Comparison of ENCODE assay signal across 9 mouse cellular contexts in genomic region chr4:95105424-95105823, GRCm38 (mm10). TPM values are rescaled to one million over a fixed set of nuclear protein-coding genes. Genes with fewer than 3 reads are reported as not detected.
DNase-seq lines count a peak whose midpoint lies in the region; ATAC-seq lines count a peak whose summit lies in the region.
"Had no signal": no experiment of that assay in that cellular context is flagged by ENCODE, and none has a peak within 500 bp of the region (broad histone marks: within the 10 kb centered on the region; RNA-seq: fewer than 3 reads in every experiment).

No protein-coding gene starts in this region.

- H3K4me3 ChIP-seq in embryonic facial prominence, embryonic 14.5 days (ENCODE audit: low read depth, low read length), result no peak overlapping the region
- no peak overlapping the region for H3K4me3 ChIP-seq in stomach, embryonic 15.5 days (replicated peaks)
- H3K4me3 ChIP-seq: erythroblast, embryonic 14.5 days had no signal

- H3K27me3 ChIP-seq in embryonic facial prominence, embryonic 14.5 days (replicated peaks; ENCODE audit: control insufficient read depth, insufficient read depth, low read length), result no peaks in the 10 kb centered on the region
- H3K27me3 ChIP-seq in stomach, embryonic 15.5 days (replicated peaks), result no peaks in the 10 kb centered on the region

- peak; percentile 54 to 58 for DNase-seq in left cerebral cortex, adult 18-20 months (ENCODE audit: low spot score in 2 of 2)
- DNase-seq in left cerebral cortex, postnatal 4 days, result no peak
- peak; percentile 94 for DNase-seq in Muller cell, postnatal 12 days (ENCODE audit: inconsistent ontology term)
- DNase-seq in embryonic facial prominence, embryonic 14.5 days (ENCODE audit: low spot score), result no peak
- DNase-seq in layer of hippocampus, adult 8-10 months (ENCODE audit: low spot score in 2 of 2), result peak; percentile 57 to 60
- no peak for DNase-seq in spleen, postnatal 36 days (ENCODE audit: low spot score in 2 of 2)
- no peak for DNase-seq in thymus, adult 18-20 months

- no peak overlapping the region for H3K9ac ChIP-seq in embryonic facial prominence, embryonic 14.5 days (ENCODE audit: low read depth, low read length)
- H3K9ac ChIP-seq in stomach, embryonic 15.5 days, result no peak overlapping the region

- no peak overlapping the region; the same call in 1 of the 2 replicates for H3K27ac ChIP-seq in embryonic facial prominence, embryonic 14.5 days (replicated peaks; ENCODE audit: low read depth, low read length)
- H3K27ac ChIP-seq in stomach, embryonic 15.5 days, result no peak overlapping the region

- WGBS in embryonic facial prominence, embryonic 14.5 days, result 21% methylated on average over 3 of the region's 3 CpGs
- 29% methylated on average over 3 of the region's 3 CpGs for WGBS in stomach, embryonic 15.5 days

- peaks cover 8% of the 10 kb centered on the region; the same call in 1 of the 2 replicates for H3K9me3 ChIP-seq in embryonic facial prominence, embryonic 14.5 days (ENCODE audit: control insufficient read depth, low read length)
- no peaks in the 10 kb centered on the region for H3K9me3 ChIP-seq in stomach, embryonic 15.5 days

- no peak for ATAC-seq in embryonic facial prominence, embryonic 14.5 days (ENCODE audit: low read depth)
- ATAC-seq in stomach, embryonic 15.5 days (ENCODE audit: insufficient read depth, low FRiP score, low read depth), result peak; percentile 56; the same call in 1 of the 2 replicates

- H3K4me1 ChIP-seq in embryonic facial prominence, embryonic 14.5 days (ENCODE audit: control insufficient read depth, insufficient read depth, low read length), result peaks cover 25% of the 10 kb centered on the region
- peaks cover 13% of the 10 kb centered on the region for H3K4me1 ChIP-seq in stomach, embryonic 15.5 days

- peak overlapping the region; percentile 42 for H3K4me2 ChIP-seq in embryonic facial prominence, embryonic 14.5 days (ENCODE audit: low read depth, low read length)
- H3K4me2 ChIP-seq in stomach, embryonic 15.5 days, result peak overlapping the region; percentile 30; the same call in 1 of the 2 replicates

- H3K36me3 ChIP-seq in embryonic facial prominence, embryonic 14.5 days (ENCODE audit: control insufficient read depth, insufficient read depth, low read length), result no peaks in the 10 kb centered on the region
- H3K36me3 ChIP-seq in stomach, embryonic 15.5 days, result no peaks in the 10 kb centered on the region

- intact Hi-C loops in left cerebral cortex, postnatal 4 days (cut with DNase I), result no loop called here

RNA-seq across cellular contexts. Expression of gene Jun, which starts 53.4 kb away (rescaled TPM):
- 10 to 100 TPM; 53.8 to 60.5 TPM for total RNA-seq in left cerebral cortex, adult 18-20 months (2021)
- total RNA-seq in left cerebral cortex, postnatal 4 days (2021), result 10 to 100 TPM; 35.5 to 37.4 TPM
- polyA plus RNA-seq in embryonic facial prominence, embryonic 14.5 days (2014; fragmentation: Nextera tagmentation; extraction: Ambion mirVana), result 47.1 and 53.6 TPM in 2 replicates
- total RNA-seq in layer of hippocampus, adult 8-10 months (2022), result 10 to 100 TPM; 85.9 to 98.9 (median 93.5) TPM
- 102 and 103 TPM in 2 replicates for polyA plus RNA-seq in stomach, embryonic 15.5 days (2015; fragmentation: Nextera tagmentation; extraction: Ambion mirVana)

Comparison
In these comparisons a context has a peak if more than half of its experiments do, and no peak if none do; other contexts are left out.
1. DNase-seq: peak in left cerebral cortex, adult 18-20 months (2 of 2), Muller cell, postnatal 12 days (single experiment) and layer of hippocampus, adult 8-10 months (2 of 2); none in left cerebral cortex, postnatal 4 days (single experiment), embryonic facial prominence, embryonic 14.5 days (single experiment), spleen, postnatal 36 days (0 of 2) and thymus, adult 18-20 months (0 of 2).